Mouse (Mus musculus) E14TG2a.4 (cell line): ENCODE measurements at regions not wholly inside any gene's neighbourhood (a gene's known extent, or its start where the extent isn't known, plus 50 kb on each side); places are given as distances from the start of the nearest gene placed in this dataset.

Experiments
- CTCF ChIP-seq: conservative IDR thresholded peaks from 2 replicates; pipeline ENCODE4 v1.5.1; 2014; ENCODE audit warnings: low read length
- POU5F1 ChIP-seq: IDR thresholded peaks from 2 replicates; pipeline ENCODE4 v1.6.1; 2014; ENCODE audit warnings: low read length, borderline replicate concordance

DNA sequence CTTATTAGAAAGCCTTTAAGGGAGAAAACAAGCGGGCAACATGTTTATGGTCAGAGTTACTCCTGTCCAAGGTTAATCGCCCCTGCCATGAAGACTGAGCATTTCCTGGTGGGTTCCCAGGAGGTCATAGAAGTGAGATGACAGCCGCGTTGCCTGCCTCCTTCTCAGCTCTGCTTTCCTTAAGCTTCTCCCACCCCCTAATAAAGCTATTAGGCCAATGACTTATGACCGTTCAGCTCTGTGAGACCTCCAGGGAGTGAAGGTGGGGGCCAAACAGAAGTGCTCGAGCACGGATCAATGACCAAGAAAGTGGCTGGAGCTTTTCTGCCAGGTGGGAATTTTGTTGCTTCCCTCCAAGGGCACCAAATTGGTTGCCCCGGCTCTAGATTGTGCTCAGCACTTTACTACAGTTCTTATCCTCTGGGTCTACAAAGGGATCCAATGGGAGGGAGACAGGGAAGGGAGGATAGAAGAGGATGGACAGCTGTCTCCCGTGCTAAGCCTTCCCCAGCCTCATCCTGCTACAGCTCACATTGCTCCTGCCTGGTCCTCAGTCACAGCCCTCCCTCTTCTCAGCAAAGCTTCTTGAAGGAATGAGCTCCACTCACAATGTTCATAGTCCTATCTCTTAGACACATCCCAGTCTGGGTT is 151.1 kb upstream of the Ppp2r3a start:
- no peak for TF ChIP-seq CTCF
- TF ChIP-seq POU5F1, result no peak
